Mouse (Mus musculus): ENCODE data around the gene Eif2b3. TPM values are rescaled to one million over a fixed set of nuclear protein-coding genes. Genes with fewer than 3 reads are reported as not detected.

The Eif2b3 gene
- polyA plus RNA-seq, 1 experiment from 2014 or later: 46.1 TPM

GRCm38 (mm10) chr4:117062700-117063390, 43.6 kb downstream of the Eif2b3 start:
- Histone ChIP-seq H3K36me3 (peaks cover 32% of the 10 kb centered on the region), H3K9ac (replicated peaks) (no peak overlapping the region), H3K9me3 (replicated peaks) (no peaks in the 10 kb centered on the region), H3K4me2 (no peak overlapping the region), H3K4me1 (no peaks in the 10 kb centered on the region), H3K27ac (replicated peaks) (no peak overlapping the region), H3K4me3 (replicated peaks) (no peak overlapping the region), H3K27me3 (replicated peaks) (no peaks in the 10 kb centered on the region)
- no peak for ATAC-seq (ENCODE audit: low FRiP score)
- 28% methylated on average over 4 of the region's 4 CpGs for WGBS

GRCm38 (mm10) chr4:117068035-117068434, 48.8 kb downstream of the Eif2b3 start:
- no peak for ATAC-seq (ENCODE audit: low FRiP score)
- Histone ChIP-seq H3K27me3 (replicated peaks) (no peaks in the 10 kb centered on the region), H3K27ac (replicated peaks) (no peak overlapping the region), H3K9ac (replicated peaks) (no peak overlapping the region), H3K4me3 (replicated peaks) (no peak overlapping the region), H3K4me2 (no peak overlapping the region), H3K4me1 (no peaks in the 10 kb centered on the region), H3K36me3 (peaks cover 66% of the 10 kb centered on the region), H3K9me3 (replicated peaks) (no peaks in the 10 kb centered on the region)
- 92% methylated on average over 7 of the region's 7 CpGs for WGBS

DNA sequence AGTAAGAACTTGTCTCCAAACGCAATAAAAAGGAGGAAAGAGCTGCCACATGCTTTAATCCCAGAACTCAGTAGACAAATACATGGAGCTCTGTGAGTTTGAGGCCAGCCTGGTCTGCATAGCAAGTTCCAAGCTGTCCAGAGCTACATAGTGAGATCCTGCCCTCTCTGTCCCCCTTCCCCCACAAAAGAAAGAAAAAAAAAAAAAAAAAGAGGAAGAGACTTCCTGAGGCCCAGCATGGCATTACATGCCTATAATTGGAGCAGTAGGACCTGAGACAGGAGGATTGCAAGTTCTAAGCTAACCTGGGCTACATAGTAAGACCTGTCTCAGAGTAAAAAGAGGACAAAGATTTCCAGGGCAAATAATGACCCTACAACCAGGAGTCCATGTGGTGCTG, 50.4 kb downstream of the Eif2b3 start:
- H3K4me2 ChIP-seq: no peak overlapping the region
- H3K36me3 ChIP-seq: peaks cover 71% of the 10 kb centered on the region
- WGBS: 100% methylated on average over 1 of the region's 1 CpGs

DNA sequence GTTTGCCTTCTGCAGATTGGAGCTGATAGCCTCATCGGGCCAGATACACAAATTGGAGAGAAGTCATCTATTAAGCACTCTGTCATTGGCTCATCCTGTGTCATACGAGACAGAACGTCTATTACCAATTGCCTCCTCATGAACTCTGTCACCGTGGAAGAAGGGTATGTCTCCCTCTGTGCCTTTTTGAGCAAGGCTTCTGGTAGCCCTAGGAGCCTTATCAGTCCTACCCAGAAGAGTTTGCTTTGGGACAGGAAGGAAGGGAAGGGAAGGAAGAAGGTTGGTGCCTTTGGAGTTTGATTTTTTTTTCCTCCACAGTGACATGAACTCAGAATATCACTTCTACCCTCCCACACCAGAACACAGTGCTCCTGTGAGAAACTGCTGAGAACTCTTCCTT, 51.4 kb downstream of the Eif2b3 start:
- no peaks in the 10 kb centered on the region for H3K4me1 ChIP-seq
- H3K4me2 ChIP-seq: no peak overlapping the region
- H3K27ac ChIP-seq (replicated peaks): no peak overlapping the region
- no peak overlapping the region for H3K4me3 ChIP-seq (replicated peaks)
- peaks cover 68% of the 10 kb centered on the region for H3K36me3 ChIP-seq
- H3K9me3 ChIP-seq (replicated peaks): no peaks in the 10 kb centered on the region
- ATAC-seq (ENCODE audit: low FRiP score): no peak
- H3K9ac ChIP-seq (replicated peaks): no peak overlapping the region
- H3K27me3 ChIP-seq (replicated peaks): no peaks in the 10 kb centered on the region
- 92% methylated on average over 4 of the region's 4 CpGs for WGBS

More for the DNA sequence above, 50.4 kb downstream of the Eif2b3 start:
- Histone ChIP-seq H3K4me3 (replicated peaks) (no peak overlapping the region), H3K9ac (replicated peaks) (no peak overlapping the region), H3K4me1 (no peaks in the 10 kb centered on the region), H3K27ac (replicated peaks) (no peak overlapping the region), H3K27me3 (replicated peaks) (no peaks in the 10 kb centered on the region), H3K9me3 (replicated peaks) (no peaks in the 10 kb centered on the region)
- ATAC-seq (ENCODE audit: low FRiP score): no peak

DNA sequence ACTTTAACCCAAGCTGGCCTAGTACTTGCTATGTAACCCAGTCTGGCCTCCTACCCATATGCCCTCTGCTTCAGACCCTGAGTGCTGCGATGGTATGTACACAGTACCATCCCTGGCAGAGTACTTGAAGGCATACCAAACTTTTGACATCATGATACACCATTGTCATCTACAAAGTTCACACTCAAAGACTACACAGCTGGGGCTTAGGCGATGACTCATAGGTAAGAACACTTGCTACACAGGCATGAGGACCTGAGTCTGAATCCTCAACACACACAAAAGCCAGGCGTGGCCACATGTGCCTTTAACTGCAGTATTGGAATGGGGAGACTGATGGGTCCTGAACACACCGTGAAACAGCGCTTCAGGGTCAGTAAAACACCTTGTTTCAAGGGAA, 52.0 kb downstream of the Eif2b3 start:
- Histone ChIP-seq H3K4me1 (no peaks in the 10 kb centered on the region), H3K27ac (replicated peaks) (no peak overlapping the region), H3K9me3 (replicated peaks) (no peaks in the 10 kb centered on the region), H3K4me2 (no peak overlapping the region), H3K4me3 (replicated peaks) (no peak overlapping the region), H3K27me3 (replicated peaks) (no peaks in the 10 kb centered on the region), H3K36me3 (peaks cover 70% of the 10 kb centered on the region), H3K9ac (replicated peaks) (no peak overlapping the region)
- ATAC-seq (ENCODE audit: low FRiP score): no peak
- WGBS: 95% methylated on average over 5 of the region's 5 CpGs

- H3K4me1 ChIP-seq: no peaks in the 10 kb centered on the region
- WGBS: 61% methylated on average over 7 of the region's 7 CpGs
- no peak overlapping the region for H3K4me2 ChIP-seq
- H3K27ac ChIP-seq (replicated peaks): no peak overlapping the region
- H3K9ac ChIP-seq (replicated peaks): no peak overlapping the region
- H3K4me3 ChIP-seq (replicated peaks): no peak overlapping the region
- peaks cover 24% of the 10 kb centered on the region for H3K36me3 ChIP-seq
- ATAC-seq (ENCODE audit: low FRiP score): no peak
- H3K27me3 ChIP-seq (replicated peaks): no peaks in the 10 kb centered on the region
- no peaks in the 10 kb centered on the region for H3K9me3 ChIP-seq (replicated peaks)
These were observed 68.9 kb downstream of the Eif2b3 start for GRCm38 (mm10) chr4:117087948-117088640.

GRCm38 (mm10) chr4:117090586-117090985, 71.4 kb downstream of the Eif2b3 start:
- Histone ChIP-seq H3K4me2 (no peak overlapping the region), H3K9me3 (replicated peaks) (no peaks in the 10 kb centered on the region), H3K4me3 (replicated peaks) (no peak overlapping the region), H3K27me3 (replicated peaks) (no peaks in the 10 kb centered on the region), H3K9ac (replicated peaks) (no peak overlapping the region), H3K36me3 (peaks cover 15% of the 10 kb centered on the region), H3K27ac (replicated peaks) (no peak overlapping the region), H3K4me1 (peaks cover 3% of the 10 kb centered on the region)
- ATAC-seq (ENCODE audit: low FRiP score): no peak
- WGBS: 77% methylated on average over 7 of the region's 7 CpGs

GRCm38 (mm10) chr4:117094626-117095361, 75.6 kb downstream of the Eif2b3 start:
- Histone ChIP-seq H3K4me3 (replicated peaks) (no peak overlapping the region), H3K4me1 (peaks cover 30% of the 10 kb centered on the region), H3K27me3 (replicated peaks) (no peaks in the 10 kb centered on the region), H3K9me3 (replicated peaks) (no peaks in the 10 kb centered on the region), H3K4me2 (no peak overlapping the region), H3K27ac (replicated peaks) (no peak overlapping the region), H3K9ac (replicated peaks) (no peak overlapping the region), H3K36me3 (no peaks in the 10 kb centered on the region)
- WGBS: 83% methylated on average over 3 of the region's 3 CpGs
- ATAC-seq (ENCODE audit: low FRiP score): no peak

DNA sequence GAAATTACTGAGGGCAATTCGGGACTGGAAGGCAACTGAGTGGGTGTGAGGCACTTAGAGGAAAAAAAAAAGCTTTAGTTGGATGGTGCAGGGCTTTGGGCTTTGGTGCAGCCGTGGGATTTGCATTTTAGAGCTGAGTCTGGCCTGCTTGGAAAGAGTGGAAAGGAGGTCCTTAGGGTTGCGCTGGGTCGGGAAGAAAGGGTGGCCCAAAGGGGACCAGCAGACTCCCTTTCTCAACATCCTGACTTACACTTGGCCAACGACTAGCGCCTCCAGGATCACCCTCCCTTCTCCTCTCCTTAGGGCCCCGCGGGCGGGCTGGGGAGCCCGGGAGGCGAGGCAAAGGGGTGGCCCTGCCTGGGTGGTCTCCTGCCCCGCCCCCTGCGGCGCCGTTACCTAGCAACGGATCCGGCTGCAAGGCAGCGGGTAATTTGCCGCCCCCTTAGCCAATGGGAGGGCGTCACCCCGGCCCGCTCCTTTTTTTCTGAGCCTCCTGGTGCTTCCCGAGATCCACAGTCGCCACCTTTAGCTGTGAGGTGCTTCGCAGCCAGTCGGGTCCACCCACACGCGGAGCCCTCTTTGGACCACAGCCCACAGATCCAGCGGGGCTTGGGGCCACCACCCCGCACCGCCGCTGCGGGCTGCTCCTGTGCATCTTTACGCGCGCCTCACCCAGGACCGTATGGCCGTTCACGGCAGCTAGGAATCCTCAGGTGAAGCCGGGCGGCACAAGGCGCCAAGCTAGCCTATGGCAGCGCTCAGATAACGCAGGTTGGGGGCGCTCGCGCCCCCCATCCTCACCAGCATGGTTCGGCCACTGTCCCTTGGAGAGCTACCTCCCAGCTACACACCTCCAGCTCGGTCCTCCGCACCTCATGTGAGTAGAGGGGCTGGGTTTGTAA, 76.6 kb downstream of the Eif2b3 start, which contains the start of gene Ptch2:
Ptch2 (plus strand) TSS at position 525 of the 902 bp plus-strand sequence.
- Histone ChIP-seq H3K36me3 (peaks cover 3% of the 10 kb centered on the region; the same call in 1 of the 2 replicates), H3K9me3 (replicated peaks) (no peaks in the 10 kb centered on the region), H3K4me3 (replicated peaks) (peak within 1 kb of the TSS; percentile 76), H3K27ac (replicated peaks) (peak within 1 kb of the TSS; percentile 79), H3K4me2 (peak within 1 kb of the TSS; percentile 94), H3K4me1 (peaks cover 30% of the 10 kb centered on the region), H3K27me3 (replicated peaks) (no peaks in the 10 kb centered on the region), H3K9ac (replicated peaks) (peak within 1 kb of the TSS; percentile 68)
- WGBS: under 1% methylated on average over 49 of the region's 50 CpGs
- ATAC-seq (ENCODE audit: low FRiP score): peak; percentile 90

DNA sequence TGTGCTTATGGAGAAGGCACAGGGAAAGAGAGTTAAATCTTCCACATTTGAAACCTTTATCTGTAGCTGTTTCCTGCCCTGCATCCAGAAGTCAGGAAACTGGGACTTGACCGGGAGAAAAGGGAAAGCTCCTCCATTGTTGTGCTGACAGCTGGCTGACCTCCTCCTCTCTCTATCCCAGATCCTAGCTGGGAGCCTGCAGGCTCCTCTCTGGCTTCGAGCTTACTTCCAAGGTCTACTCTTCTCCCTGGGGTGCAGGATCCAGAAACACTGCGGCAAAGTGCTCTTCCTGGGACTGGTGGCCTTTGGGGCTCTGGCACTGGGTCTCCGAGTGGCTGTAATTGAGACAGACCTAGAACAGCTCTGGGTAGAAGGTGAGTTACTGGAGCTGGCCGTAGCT, 77.5 kb downstream of the Eif2b3 start:
- Histone ChIP-seq H3K9me3 (replicated peaks) (no peaks in the 10 kb centered on the region), H3K4me2 (peak overlapping the region; percentile 94), H3K4me1 (peaks cover 30% of the 10 kb centered on the region), H3K36me3 (peaks cover 3% of the 10 kb centered on the region; the same call in 1 of the 2 replicates), H3K9ac (replicated peaks) (peak overlapping the region; percentile 68), H3K27ac (replicated peaks) (peak overlapping the region; percentile 79), H3K4me3 (replicated peaks) (peak overlapping the region; percentile 76), H3K27me3 (replicated peaks) (no peaks in the 10 kb centered on the region)
- no peak for ATAC-seq (ENCODE audit: low FRiP score)
- 8% methylated on average over 5 of the region's 5 CpGs for WGBS
